Mouse (Mus musculus): ENCODE data around the gene F12.
"Not testable (repeated sequence)": the region's sequence is repeated elsewhere in the genome, so short reads cannot be mapped to it uniquely, and the experiment has no call there.

Gene F12

DNA sequence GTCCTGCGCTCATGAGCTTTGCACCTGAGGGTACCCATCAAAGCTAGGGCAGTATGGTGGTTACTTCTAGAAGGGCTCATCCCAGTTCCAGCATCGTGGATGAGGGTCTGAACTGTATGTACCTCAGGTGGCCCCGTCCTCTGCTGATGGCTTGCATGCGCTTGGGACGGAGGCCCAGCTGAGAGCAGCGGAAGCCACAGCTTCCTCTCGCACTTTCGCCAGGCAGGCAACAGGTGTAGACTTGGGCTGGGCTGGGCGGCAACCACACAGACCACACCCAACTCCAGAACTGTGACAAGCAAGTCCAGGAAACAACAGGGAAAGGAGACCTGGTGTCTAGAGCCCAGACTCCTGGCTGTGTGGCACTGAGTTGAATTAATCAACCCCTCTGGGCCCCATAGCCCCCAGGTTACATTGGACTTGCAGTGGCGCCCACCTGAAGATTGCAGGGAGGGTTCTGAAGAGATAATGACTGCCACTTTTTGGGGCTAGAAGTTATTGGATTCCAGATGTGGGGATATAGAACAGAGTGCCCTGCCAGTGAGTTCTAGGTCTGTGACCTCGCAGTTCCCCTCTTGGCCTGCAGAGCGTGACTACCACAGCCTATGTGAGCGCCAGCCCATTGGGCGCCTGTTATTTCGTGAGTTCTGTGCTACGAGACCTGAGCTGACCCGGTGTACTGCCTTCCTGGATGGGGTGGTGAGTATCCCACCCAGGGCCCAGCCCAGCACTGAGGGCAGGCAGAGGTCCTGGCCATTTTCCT is 23.3 kb upstream of the F12 start:
- no peak for DNase-seq (ENCODE audit: low spot score)

DNA sequence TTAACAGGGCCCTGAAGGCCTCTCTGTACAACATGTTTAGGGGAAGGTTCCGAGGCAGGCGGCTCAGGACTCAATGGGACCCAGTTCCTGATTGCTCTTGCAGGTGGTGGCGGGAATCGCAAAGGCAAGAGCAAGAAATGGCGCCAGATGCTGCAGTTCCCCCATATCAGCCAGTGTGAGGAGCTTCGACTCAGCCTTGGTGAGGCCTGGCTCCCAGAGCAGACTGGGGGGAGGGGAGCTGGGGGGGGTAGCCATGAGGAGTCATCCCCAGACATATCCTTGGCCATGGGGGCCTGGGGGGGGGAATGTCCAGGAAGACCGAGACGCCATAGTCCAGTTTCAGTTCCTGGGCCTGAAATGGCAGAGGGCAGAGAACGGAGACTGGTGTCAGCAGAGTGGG is 22.6 kb upstream of the F12 start:
- no peak for DNase-seq (ENCODE audit: low spot score)

GRCm38 (mm10) chr13:55448131-55448530 is 21.5 kb upstream of the F12 start:
- DNase-seq (ENCODE audit: low spot score), result no peak

DNA sequence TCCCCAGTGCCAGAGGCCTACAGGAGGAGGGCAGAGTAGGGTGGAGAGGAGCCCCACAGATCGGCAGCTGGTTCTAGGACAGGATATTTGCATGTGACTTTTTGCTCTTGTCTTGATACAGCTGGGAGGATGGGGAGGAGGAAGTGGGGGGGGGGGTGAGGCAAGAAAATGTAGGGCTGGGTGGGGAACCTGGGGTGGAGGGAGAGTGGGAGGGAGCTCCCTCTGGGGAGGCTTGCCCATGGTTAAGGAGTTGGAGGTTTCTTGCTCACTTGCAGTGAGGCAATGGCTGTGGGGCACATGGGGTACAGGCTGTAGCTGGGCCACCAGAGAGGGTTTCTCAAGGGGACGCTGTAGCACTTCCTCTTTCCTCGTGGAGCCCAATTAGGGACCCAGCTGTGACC is 20.9 kb upstream of the F12 start:
- DNase-seq (ENCODE audit: low spot score), result peak; percentile 32

DNA sequence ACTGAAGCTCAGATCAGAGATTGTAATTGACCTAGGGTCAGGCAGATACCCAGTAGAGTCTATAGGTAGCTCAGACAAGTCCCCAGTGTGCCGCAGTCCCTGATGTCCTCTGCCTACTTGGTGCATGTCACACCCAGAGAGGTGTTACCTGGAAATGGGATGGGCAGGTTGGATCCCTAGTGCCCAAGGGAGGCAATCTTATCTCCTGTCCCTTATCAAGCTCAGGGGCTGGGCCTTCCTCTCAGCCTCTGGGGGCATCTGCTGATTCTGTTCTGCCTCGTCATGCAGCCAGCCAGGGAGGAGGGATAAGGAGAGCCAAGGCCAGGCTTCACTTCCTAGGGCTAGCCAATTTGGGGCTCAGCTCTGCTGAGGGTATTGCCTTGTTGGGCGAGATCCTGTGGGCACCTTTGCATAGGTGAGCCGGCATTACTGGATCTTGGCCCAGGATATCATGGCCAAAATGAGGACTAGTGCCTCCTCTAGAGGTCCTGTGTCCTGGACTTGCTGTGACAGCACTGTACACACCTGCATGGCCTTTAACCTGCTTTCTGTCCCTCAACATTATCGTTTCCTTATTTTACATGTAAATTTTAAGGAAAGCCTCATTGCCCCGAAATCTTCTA is 20.0 kb upstream of the F12 start:
- peak; percentile 58 for DNase-seq (ENCODE audit: low spot score)

DNA sequence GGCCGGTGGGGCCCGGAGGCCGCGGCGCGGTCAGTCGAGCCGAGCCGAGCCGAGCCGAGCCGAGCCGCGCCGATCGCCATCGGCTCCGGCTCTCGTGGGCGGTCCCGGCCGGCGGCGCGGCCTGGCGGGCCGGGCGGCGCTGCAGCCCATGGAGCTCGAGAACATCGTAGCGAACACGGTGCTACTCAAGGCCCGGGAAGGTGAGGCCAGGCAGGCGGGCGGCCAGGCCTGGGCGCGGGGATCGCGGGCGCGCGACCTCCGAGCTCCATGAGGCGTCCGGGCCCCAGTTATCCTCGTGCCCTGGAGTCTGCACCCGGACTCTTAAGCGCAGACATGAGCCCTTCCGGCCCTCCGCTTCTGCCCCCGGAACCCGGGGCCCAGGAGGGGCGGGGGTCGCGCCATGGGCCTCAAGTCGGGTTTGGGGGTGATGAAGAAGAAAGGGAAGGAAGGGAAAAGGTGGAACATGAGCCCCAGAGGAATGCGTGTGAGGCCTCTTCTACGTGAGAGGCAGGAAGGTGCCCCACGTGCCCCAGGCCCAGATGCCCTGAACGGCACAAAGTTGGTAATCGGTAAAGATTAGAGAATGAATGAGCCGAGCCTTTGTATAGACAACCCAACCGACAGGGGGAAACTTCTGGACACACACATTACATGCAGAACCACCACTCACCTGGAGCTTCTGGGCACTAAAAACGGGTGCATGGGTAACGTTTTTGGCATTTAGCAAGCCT is 18.9 kb upstream of the F12 start:
- DNase-seq (ENCODE audit: low spot score), result peak; percentile 41

DNA sequence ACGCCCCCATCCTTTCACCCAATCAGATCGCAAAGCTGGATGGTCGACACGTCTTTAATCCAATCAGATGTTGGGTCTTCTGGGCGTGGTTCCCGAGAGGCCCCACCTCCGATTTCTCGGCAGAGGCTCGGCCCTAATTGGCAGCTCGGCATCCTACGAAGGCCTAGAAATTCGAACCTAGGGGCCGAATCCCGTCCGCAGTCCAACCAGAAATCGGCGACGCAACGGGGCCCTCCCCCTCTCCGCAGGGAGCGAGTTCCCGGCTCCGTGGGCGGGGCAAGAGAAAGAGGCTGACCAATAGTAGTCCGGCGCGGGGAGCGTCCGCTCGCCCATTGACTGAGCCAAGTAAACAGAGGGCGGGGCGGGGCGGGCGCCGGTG is 18.3 kb upstream of the F12 start, which contains the start of gene Grk6:
Gene Grk6, plus strand, starts transcription at position 136 of the 379 bp plus-strand sequence.
- peak; percentile 99 for DNase-seq (ENCODE audit: low spot score)

GRCm38 (mm10) chr13:55444286-55444936 is 17.8 kb upstream of the F12 start:
- DNase-seq (ENCODE audit: low spot score), result no peak

DNA sequence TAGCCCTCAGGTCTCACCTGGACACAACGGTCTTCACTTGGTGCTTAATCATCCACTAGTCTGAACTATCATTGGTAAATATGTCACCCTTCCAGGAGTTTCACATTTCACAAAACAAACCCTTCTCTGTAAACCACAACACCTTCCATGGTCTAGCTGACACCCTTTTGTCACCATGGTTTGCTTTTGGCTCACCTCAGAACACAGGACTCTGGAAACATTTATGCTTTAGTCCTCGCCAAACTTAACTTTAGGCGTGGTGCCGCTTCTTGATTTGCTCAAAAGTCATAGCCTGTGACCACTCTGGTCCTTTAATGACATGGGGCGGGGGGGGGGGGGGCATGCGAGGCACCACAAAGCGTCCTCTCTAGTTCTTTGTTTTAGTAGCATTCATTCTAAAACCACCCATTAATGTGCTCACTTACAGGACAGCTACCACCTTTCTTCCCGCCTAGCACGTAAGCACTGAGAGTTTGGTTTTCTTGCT is 17.2 kb upstream of the F12 start:
- no peak for DNase-seq (ENCODE audit: low spot score)

DNA sequence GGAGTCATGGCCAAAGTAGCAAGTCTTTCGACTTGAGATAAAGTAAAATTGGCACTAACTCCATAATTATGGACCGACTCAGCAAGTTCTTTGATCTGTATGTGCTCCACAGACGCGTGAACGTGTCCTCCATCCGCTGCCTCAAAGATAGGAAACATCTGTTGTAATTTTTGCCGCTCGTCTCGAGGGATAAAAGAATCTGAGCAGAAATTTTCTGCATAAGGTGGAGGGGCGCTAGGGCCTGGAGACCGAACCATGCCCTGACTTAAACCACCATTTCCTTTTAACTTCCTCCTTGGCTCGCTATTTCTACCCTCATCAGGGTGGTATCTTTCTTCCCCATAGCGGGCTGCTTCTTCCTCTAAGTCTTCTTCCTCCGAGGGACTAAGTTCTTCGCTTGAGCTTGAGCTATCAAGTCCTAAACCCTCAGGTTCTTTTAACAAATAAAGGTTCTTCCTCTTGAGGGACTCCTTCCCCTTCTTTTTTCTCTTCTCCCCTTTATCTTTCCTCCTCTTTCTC is 10.6 kb upstream of the F12 start:
- not testable (repeated sequence) for DNase-seq (ENCODE audit: low spot score)

GRCm38 (mm10) chr13:55431889-55432685 is 5.5 kb upstream of the F12 start:
- no peak for DNase-seq (ENCODE audit: low spot score)

GRCm38 (mm10) chr13:55430566-55430965 is 4.0 kb upstream of the F12 start:
- no peak for DNase-seq (ENCODE audit: low spot score)

DNA sequence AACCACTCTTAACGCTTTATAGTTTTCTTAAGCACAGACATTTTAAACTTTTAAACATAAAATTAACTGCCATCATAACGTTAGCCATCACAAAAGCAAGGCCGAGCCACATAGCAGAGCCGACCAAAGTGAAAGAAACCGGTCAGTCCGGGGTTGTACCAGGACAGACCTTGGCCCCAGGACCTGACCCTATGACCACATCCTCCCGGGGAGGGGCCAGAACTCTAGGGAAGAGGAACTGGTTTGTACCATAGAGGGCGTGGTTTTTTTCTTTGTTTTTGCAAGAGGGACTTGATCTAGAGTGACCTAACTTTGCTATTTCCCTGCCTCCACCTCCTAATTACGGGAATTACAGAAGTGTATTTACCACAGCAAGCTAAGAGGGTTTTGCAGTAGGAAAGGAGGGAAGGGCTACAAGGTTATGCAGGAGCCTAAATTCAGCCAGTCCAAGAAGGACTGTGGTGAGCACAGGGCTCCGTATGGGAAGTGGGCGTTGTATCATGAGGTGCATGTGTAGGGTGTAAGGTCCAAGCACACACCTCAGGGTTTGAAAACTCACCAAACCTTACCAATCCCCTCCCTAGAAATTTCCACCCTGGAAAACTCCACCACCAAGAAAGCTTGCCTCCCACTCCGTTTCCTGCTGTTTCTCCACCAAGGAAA is 2.8 kb upstream of the F12 start:
- DNase-seq (ENCODE audit: low spot score), result no peak

- DNase-seq (ENCODE audit: low spot score), result peak; percentile 54
These were observed 5.4 kb downstream of the F12 start for GRCm38 (mm10) chr13:55420933-55421800.

DNA sequence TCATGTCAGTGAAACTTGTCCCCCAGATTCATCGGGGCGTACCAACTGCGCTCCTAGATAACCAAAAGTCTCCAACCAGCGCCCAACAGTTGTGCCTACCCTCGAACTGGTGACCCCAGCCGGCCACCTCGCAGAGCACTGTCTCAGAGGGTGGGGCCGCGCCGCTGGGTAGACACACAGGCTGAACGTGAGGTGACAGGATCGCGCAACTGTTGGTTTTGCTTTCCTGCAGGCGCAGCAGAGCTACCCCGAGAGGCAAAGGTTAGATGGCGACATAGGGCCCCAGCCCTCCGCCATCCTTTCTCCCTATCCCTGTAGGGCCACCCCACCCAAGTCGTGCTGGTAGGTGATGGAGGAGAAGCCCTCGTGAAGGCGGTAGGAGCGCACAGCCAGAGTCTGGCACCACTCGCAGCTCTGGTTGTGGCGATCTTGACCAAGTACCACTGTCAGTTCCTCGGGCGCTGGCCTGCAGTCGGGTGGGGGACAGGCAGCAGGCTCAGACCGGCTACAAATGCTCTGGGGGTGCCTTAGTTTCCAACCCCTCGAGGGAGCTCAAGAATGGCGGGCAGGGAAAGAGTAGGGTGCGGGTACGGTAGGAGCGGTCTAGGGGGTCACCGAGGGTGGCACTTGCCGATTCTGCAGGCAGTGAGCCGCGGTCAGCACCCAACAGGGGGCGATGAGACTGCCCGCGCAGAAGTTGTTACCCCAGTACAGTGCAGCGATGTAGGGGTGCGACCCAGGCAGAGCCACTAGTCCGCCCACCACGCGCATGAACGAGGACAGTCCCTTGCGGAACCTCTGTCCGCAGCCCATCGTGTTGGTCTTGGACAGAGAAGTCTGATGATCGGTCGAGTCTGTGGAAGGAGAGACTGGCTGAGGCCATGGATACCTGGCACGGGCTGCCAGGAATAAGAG is 6.3 kb downstream of the F12 start:
- DNase-seq (ENCODE audit: low spot score), result no peak

DNA sequence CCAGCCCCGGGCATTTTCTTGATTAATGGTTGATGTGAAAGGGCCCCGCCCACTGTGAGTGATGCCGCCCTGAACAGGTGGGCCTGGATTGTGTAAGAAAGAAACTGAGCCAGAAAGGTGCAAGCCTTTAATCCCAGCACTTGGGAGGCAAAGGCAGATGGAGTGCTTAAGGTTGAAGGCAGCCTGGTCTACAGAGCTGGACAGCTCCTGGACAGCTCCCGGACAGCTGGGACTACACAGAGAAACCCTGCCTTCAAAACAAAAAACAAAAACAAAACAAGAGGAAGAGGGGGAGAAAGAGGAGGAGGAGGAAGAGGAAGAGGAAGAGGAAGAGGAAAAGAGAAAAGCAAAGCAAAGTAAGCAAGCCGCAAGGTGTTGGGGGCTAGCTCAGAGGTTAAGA is 7.5 kb downstream of the F12 start:
- DNase-seq (ENCODE audit: low spot score), result no peak

DNA sequence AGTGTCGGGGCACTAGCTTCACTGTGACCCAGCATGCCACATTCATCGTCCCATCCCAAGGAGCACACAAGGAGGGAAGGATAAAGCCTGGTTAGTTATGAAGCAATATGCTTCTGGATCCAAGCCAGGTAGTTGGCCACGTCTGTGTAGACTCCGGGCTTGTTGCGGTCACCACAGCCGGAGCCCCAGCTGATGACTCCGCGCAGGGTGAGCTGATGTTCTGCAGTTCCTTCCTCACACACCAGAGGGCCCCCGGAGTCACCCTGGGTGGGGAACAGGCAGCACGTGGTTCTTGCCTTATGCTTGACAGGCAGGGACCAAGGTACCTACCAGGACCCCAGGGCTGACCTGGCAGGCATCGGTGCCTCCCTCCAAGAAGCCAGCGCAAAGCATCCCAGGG is 8.6 kb downstream of the F12 start:
- DNase-seq (ENCODE audit: low spot score), result peak; percentile 75

DNA sequence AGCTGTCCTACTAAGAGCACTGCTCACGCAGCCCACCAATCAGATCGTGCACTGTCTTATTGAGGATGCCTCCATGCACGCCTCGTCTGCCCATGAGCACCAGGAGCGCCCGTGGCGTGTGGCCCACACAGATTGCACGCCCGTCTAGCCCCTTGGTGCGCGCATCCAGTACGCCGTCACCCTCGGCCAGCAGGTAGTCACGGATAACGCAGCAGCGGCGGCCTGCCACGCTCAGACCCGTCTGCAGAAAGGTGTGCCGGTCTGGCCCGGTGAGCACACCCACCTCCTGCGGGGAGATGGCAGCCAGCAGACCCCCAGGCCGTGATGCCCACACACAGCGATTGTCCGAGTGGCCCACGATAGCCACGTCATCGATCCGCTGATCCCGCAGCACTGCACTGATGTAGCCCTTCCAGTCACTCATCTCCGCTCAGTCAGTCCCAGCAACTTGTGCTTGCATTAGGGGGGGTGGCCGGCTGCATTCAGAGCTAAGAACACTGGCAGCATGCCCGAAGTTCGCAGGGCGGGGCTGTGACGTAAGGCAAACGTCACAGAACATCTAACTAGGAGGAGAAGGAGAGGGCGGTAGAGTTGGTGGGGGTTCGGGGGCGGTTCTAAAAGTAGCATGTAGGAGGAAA is 11.7 kb downstream of the F12 start, which contains the start of gene Pfn3:
Gene Pfn3, minus strand, starts transcription at position 490 of the 638 bp plus-strand sequence.
- DNase-seq (ENCODE audit: low spot score), result no peak

All from spleen, adult 12 weeks (tissue).